Mouse (Mus musculus): ENCODE data around the gene Tspan14. TPM values are rescaled to one million over a fixed set of nuclear protein-coding genes. Genes with fewer than 3 reads are reported as not detected.

Gene Tspan14
- 10 to 100 TPM; 31.5 to 37.3 TPM for total RNA-seq (2021)
- long read RNA-seq, experiment 1, transcript Tspan14-201 (9 exons, 2,475 nt) = major isoform, 23 of 29 reads
- long read RNA-seq, experiment 1, partial matches to known transcripts = 0 of 29 reads
- long read RNA-seq, experiment 1, other reads (novel, unspliced or antisense) = 6 of 29 reads
- long read RNA-seq, experiment 2, transcript Tspan14-201 (9 exons, 2,475 nt) = major isoform, 9 of 11 reads
- long read RNA-seq, experiment 2, partial matches to known transcripts = 0 of 11 reads
- long read RNA-seq, experiment 2, other reads (novel, unspliced or antisense) = 2 of 11 reads

DNA sequence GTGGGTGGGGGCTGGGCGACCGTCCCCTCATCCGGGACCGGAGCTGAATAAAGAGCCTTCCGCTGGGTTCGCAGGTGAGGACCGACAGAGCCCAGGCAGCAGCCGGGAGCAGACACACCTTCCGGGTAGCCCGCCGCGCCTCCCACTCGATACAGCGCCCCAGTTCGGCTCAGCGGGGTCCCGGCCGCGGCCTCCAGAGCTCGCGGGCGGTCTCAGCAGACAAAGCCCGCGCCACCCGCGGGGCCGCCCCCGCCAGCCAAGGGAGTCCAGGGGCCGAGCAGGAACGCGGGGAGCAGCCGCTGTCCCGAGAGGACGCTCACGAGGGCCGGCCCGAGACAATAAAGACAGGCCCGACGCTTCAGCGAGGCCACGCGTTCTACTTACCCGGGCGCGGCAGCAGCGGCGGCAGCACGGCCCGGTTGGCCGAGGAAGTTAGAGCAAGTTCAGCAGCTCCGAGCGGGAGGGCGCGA is at the start of gene Tspan14:
Gene Tspan14 (minus strand): TSS at position 416 of the 470 bp plus-strand sequence.
- DNase-seq = no peak

- no peak for DNase-seq
Observed at GRCm38 (mm10) chr14:41014701-41015240, 48.2 kb upstream of the Tspan14 start.

- DNase-seq = peak; percentile 94 to 95
Observed at GRCm38 (mm10) chr14:41013630-41014613, 47.3 kb upstream of the Tspan14 start, which contains the start of gene Fam213a. TSS of gene Fam213a (minus strand) at chr14:41013788.

DNA sequence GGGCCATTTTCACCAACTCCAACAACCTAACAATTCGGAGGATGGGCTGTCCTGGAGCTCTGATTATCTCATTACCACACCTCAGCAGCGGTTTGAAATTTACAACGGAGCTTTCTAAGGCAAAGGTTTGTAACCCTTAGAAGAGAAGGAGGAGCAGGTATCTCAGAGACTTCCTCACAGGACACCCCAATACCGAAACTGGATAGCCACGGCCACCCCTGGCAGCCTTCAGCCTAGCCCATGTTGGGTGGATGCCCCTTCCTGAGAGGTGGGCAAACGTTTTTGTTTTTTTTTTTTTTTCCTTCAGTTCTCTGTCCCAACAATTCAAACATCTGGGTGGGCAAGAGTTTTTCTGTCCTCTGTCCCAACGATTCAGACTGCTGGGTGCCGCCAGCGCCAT is 46.5 kb upstream of the Tspan14 start:
- DNase-seq = no peak

DNA sequence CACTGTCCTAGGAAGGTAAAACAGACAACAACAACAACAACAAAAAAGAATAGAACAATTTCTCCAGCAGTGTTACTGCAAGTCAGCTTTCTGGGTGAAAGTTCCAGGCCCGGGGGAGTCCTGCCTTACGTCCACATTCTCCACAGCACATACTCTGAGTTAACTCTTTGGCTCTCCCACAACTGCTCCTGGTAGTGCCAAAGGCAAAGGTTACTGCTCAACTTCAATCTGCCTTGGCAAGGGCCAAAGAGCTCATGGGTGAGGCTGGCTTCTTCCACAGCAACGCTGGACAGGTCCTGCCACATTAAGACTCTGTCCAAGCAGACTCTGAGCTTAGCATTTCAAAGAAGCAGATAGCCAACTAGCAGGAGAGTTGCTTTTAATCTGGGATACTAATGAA is 45.3 kb upstream of the Tspan14 start:
- DNase-seq = peak; percentile 17 to 46

DNA sequence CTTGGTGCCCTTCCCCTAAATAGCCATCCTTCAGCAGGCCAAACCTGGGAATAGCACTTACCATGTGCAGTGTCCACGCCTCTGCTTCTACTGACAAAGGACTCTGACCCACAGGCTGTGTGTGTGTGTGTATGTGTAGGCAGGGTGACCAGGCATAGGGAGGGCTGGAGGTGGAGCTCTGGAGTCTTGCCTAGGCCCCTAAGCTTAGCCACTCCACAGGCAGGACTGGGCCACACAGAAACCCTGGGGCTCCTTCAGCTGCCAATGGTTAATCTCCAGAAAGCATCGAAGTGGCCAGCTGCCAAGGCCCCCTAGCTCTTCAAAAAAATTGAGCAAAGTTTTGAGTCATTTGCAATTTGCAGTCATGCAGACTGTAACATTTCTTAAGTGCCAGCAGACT is 41.5 kb upstream of the Tspan14 start:
- DNase-seq = peak in 1 of 2 experiments; percentile 11

DNA sequence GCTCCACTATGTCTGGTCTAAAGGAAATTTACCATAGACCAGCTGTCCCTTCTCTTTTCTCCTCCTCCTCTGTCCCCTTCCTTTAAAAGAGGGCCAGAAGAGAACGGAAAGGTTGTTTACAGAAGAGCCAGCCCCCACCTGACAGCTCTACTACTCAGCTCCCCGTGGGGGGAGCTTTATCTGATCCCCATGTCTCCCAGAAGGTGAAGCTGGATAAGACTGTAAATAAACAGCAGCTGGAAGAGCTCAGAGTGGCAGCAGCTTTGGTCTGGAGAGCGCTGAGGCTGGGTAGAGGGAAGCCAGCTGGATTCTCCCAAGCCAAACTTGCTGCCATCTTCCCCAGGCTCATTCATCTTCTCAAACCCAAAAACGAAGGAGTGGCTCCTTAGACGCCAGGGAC is 41.0 kb upstream of the Tspan14 start:
- no peak for DNase-seq

DNA sequence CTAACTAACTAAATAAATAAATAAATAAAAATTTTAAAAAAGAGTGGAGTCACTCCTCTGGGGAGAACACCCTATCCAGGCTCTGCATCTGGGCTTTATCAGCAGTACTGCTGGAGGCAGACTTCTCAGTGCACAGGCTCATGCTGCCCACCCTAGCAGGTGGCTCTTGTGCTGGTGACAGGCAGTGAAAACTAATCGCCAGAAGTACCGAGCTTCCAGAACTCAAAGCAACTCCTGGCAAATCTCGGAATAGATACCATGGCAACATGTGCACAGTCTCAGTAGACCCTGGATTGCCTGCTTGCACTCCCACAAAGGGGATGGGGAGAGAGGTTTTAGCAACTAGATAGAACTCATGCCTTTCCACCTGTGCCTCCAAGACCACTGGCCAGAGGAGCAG is 40.3 kb upstream of the Tspan14 start:
- no peak for DNase-seq

DNA sequence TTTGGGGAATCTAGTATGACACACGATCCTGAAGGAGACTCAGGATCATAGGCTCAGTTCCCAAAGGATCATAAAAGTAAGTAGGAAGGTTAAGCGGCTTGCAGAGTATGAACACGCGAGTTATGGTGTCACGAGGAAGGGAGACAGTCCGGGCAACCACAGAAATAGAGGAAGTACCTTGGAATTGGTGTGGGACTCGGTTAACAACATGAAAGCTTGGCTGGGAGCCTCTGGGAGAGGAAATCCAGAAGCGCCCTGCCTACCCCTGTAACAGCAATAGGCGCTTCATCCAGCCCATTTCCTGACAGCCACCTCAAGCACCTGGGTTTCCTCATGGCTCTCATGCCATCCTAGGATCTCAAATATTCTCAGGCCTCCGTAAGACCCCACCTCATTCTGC is 39.7 kb upstream of the Tspan14 start:
- DNase-seq = no peak

DNA sequence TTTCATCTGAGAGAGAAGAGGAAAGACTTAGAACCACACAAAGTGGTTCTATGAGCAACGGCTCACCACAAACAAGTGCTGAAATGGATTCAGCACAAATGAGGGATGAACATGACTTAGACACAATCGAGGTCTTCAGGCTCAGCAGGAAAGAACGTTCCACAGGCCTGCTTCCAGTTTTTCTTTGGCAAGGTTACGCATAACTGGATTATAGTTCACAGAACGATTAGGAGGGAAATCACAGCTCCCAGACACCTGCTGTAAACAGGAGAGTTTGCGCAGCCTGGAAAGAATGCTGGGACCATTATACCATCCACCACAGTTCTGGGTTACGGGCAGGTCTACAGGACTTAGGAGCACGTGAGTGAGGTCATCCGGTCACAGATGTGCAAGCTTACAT is 39.1 kb upstream of the Tspan14 start:
- no peak for DNase-seq

DNA sequence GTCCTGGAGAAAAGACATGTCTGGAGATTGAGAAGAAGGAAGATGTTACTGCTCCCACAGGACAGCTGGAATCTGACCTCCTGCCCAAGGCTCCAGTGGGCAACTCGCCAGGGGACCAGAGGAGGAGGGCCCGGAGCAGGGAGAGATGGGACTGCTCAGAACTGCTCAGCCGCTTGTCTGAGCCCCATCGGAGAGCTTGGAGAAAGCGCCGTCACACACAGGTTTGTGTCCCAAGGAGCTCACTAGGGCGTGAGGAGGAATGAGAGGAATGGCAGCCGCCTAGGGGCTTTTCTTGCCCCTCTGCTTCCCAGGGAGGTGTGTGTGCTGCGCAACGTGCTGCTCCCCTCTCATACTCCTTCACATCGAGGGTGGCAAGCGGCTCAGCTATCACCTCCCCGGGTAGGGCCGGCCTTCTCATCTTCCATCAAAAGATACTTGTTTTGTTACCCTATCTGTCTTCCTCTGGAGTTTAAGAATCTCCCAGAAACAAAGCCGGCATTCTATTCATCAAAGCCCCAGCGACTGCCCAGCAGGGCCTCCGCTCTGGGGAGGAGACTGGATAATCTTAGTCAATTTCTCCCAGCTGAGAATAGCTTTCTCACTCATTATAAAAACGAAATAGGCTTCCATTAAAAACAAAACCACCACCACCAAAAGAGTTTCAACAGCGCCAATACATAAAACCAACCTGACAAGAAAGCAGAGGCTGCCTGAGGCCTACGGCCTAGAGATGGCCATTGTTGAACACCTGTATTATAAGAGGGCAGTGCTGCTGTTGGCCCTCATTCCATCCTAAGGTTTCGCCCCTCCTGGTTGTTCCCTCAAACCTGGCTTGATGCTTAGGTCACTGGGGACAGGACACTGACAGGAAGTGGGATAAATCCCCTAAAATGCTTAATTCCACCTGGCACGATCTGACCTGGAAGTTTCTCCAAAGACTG is 37.9 kb upstream of the Tspan14 start:
- DNase-seq = peak; percentile 70 to 77

DNA sequence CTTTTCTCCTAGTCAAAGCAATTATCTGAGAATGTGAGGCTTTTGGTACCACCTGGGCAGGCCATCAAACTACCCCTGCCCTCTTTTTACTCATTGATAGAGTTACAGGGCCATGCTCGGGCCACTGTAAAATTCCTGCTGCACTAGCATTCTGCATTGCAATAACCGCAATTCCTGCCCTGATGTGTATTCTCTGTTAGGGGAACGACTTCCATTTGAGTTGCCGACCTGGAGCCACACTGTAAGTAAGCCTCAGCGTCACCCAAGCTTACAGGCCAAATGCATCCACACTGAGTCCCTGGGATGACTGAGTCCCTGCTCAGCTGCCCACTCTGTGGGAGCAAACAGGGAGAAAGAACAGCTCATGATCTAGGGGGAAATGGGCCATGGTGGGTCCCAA is 35.0 kb upstream of the Tspan14 start:
- no peak for DNase-seq

DNA sequence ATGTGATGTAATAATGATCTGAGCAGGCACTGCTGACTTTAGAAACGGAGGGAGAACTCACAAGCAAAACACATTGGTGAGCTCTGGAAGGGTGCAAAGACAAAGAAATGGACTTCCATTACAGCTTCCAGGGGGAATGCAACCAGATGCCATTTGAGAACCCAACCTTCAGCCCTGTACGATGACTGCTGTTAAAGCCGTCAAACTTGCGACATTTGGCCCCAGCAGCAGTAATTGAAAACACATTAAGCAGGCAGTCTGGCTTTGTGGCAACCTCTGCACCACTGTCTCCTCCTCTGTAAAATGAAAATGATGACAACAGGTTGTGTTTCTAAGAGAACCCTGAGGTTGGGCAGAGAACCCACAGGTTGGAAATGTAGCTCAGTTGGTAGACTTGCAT is 34.2 kb upstream of the Tspan14 start:
- no peak for DNase-seq

- DNase-seq = no peak
Observed at GRCm38 (mm10) chr14:40999904-41000645, 33.5 kb upstream of the Tspan14 start.

DNA sequence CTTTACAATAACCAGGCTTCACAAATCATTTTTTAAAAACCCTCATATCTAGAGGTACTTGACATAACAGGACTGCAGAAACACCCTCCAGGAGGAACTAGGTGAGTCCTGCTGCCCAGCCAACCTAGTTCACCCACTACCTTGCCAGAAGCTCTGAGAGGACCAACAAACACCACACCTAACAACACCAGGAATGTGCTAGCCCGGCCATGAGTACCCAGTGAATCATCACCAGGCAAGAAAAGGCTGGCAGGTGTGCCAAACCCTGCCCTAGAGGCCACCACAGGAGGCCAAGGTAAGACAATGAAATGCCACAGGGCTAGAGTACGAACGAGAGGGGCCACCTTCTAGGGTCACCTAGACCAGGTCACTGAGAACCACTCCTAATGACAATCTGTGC is 29.6 kb upstream of the Tspan14 start:
- DNase-seq = no peak

- no peak for DNase-seq
Observed at GRCm38 (mm10) chr14:40992464-40992863, 25.9 kb upstream of the Tspan14 start.

GRCm38 (mm10) chr14:40988780-40989179 is 22.2 kb upstream of the Tspan14 start:
- no peak for DNase-seq

- no peak for DNase-seq
Observed at GRCm38 (mm10) chr14:40987184-40987583, 20.6 kb upstream of the Tspan14 start.

- DNase-seq = no peak
Observed at GRCm38 (mm10) chr14:40985635-40986034, 19.0 kb upstream of the Tspan14 start.

DNA sequence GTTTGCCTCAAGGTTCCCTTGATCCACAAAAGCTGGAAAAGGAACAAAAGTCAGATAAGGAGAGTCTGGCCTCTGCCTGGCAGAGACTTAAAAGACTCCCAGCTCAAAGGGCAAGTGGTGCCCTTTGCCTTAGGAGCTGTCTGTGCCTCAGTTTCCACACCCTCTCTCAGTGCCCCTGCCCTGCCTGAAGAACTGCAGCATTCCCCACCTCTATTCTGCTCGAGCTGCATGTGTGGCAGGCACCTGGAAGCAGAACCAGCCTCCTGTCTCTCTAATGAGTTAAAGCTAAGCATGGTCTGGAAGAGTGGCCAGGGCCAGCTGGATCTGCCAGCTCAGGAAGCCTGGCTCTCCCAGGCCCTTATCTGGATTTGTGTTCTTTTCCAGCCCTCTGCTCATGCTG is 13.1 kb upstream of the Tspan14 start:
- no peak for DNase-seq

GRCm38 (mm10) chr14:40979002-40979401 is 12.4 kb upstream of the Tspan14 start:
- DNase-seq = peak; percentile 56 to 79

Data from adrenal gland, postnatal 36 days (tissue).